Mouse (Mus musculus) bone marrow macrophage, adult 2 months (primary cell): Measurements from ENCODE around the gene Nxnl1. TPM values are rescaled to one million over a fixed set of nuclear protein-coding genes. Genes with fewer than 3 reads are reported as not detected.
A peak's percentile ranks its signal among the peaks of the same experiment; 100 is the strongest.

Source experiments
- H3K27ac ChIP-seq: 2 replicates; pipeline ENCODE4 v1.5.1; 2012; ENCODE audit warnings: low read depth, low read length; ENCODE audit not compliant: insufficient read depth
- H3K4me1 ChIP-seq: 2 replicates; pipeline ENCODE4 v1.6.1; 2012; ENCODE audit warnings: low read length; ENCODE audit not compliant: control insufficient read depth, insufficient read depth
- H3K4me3 ChIP-seq: 2 replicates; pipeline ENCODE4 v1.5.1; 2012; ENCODE audit warnings: mild to moderate bottlenecking, low read length, moderate library complexity; ENCODE audit not compliant: insufficient read depth
- CTCF ChIP-seq: IDR thresholded peaks from 2 replicates; pipeline ENCODE4 v1.5.1; 2012; ENCODE audit warnings: low read depth, mild to moderate bottlenecking, low read length, moderate library complexity
- POLR2A ChIP-seq: IDR thresholded peaks from 2 replicates; pipeline ENCODE4 v1.6.1; 2012; ENCODE audit warnings: mild to moderate bottlenecking, low read depth, low read length, borderline replicate concordance
- polyA plus RNA-seq: library from polyadenylated mRNA; stranded (reverse); fragments of >200 nt; gene quantifications from 2 replicates; pipeline ENCODE4 v1.2.4, GENCODE M21; 2012; ENCODE audit not compliant: missing spikeins, insufficient read depth, insufficient read length

The Nxnl1 gene
- polyA plus RNA-seq, 1 experiment, result not detected

- no peak overlapping the region for H3K4me3 ChIP-seq
- H3K27ac ChIP-seq, result no peak overlapping the region
- peaks cover 17% of the 10 kb centered on the region for H3K4me1 ChIP-seq
- TF ChIP-seq POLR2A (no peak), CTCF (no peak)
Measured at GRCm38 (mm10) chr8:71588762-71589161, 22.4 kb upstream of the Nxnl1 start.

- TF ChIP-seq POLR2A (no peak), CTCF (peak; percentile 61)
- Histone ChIP-seq H3K4me1 (peaks cover 15% of the 10 kb centered on the region), H3K4me3 (no peak overlapping the region)
Measured at GRCm38 (mm10) chr8:71586891-71587290, 20.5 kb upstream of the Nxnl1 start.

DNA sequence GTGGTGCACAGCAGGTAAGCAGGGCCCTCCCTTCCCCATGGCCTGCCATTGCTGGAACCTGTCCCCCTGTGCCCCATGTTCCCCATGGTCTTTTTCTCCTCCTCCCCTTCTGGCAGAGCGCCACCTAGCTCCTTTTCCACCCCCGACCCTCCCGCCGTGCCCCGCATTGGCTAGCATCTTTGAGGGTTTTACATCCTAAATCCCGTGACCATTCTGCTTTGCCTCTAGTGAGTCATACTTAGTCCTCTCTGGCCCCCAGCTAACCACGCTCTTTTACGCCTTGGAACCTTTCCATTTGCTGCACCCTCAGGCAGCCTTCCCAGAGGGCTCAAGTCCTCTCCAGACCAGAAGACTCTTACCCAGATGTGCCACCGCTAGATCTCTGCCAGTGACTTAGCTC lies 13.8 kb upstream of the Nxnl1 start:
- Histone ChIP-seq H3K27ac (peak overlapping the region; percentile 97), H3K4me3 (peak overlapping the region; percentile 62), H3K4me1 (peaks cover 30% of the 10 kb centered on the region)
- TF ChIP-seq POLR2A, result no peak
- no peak for TF ChIP-seq CTCF

More at GRCm38 (mm10) chr8:71586891-71587290, 20.5 kb upstream of the Nxnl1 start:
- H3K27ac ChIP-seq, result no peak overlapping the region

DNA sequence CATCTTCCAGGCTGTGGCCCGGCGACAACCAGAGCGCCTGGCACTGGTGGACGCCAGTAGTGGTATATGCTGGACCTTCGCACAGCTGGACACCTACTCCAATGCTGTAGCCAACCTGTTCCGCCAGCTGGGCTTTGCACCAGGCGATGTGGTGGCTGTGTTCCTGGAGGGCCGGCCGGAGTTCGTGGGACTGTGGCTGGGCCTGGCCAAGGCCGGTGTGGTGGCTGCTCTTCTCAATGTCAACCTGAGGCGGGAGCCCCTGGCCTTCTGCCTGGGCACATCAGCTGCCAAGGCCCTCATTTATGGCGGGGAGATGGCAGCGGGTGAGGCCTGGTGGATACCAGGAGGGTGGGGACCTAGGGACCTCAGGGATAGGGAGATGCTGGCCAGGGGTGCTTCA lies 13.1 kb upstream of the Nxnl1 start:
- peak overlapping the region; percentile 62 for H3K4me3 ChIP-seq
- H3K27ac ChIP-seq, result peak overlapping the region; percentile 97
- peaks cover 30% of the 10 kb centered on the region for H3K4me1 ChIP-seq
- no peak for TF ChIP-seq POLR2A
- no peak for TF ChIP-seq CTCF

DNA sequence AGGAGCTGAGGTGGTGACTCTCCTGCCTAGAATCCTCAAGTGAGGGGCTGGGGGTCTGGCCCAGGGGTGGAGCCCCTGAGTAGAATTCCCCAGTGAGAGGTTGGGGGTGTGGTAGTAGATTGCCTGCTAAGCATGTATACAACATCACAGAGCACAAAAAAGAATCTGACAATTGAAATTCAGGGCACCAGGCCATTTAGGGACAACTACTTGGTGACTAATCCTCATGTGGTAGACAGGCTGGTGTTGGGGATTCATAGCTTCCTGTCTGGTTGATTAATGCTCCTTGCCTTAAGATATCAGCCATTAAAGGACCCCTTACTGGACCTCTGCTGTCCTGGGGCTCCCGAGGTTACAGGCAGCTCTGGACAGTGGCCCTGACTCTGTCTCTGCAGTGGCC lies 12.6 kb upstream of the Nxnl1 start:
- H3K4me3 ChIP-seq, result peak overlapping the region; percentile 62
- H3K27ac ChIP-seq, result peak overlapping the region; percentile 97
- H3K4me1 ChIP-seq, result peaks cover 30% of the 10 kb centered on the region
- TF ChIP-seq CTCF, result no peak
- 0 out of 2 replicates have a peak, but pooled peaks have one; percentile 44 for TF ChIP-seq POLR2A

GRCm38 (mm10) chr8:71577856-71578387 lies 11.5 kb upstream of the Nxnl1 start:
- Histone ChIP-seq H3K27ac (peak overlapping the region; percentile 97), H3K4me3 (peak overlapping the region; percentile 15), H3K4me1 (peaks cover 26% of the 10 kb centered on the region)
- TF ChIP-seq CTCF, result 0 out of 2 replicates have a peak, but pooled peaks have one; percentile 9
- no peak for TF ChIP-seq POLR2A

- H3K4me3 ChIP-seq, result no peak overlapping the region
- H3K27ac ChIP-seq, result no peak overlapping the region
Measured at GRCm38 (mm10) chr8:71575020-71575419, 8.6 kb upstream of the Nxnl1 start.

GRCm38 (mm10) chr8:71574426-71574825 lies 8.0 kb upstream of the Nxnl1 start:
- H3K4me1 ChIP-seq, result peaks cover 26% of the 10 kb centered on the region
- TF ChIP-seq POLR2A (no peak), CTCF (no peak)
- H3K4me3 ChIP-seq, result no peak overlapping the region
- H3K27ac ChIP-seq, result no peak overlapping the region

More at GRCm38 (mm10) chr8:71575020-71575419, 8.6 kb upstream of the Nxnl1 start:
- peaks cover 26% of the 10 kb centered on the region for H3K4me1 ChIP-seq
- TF ChIP-seq CTCF (no peak), POLR2A (no peak)

DNA sequence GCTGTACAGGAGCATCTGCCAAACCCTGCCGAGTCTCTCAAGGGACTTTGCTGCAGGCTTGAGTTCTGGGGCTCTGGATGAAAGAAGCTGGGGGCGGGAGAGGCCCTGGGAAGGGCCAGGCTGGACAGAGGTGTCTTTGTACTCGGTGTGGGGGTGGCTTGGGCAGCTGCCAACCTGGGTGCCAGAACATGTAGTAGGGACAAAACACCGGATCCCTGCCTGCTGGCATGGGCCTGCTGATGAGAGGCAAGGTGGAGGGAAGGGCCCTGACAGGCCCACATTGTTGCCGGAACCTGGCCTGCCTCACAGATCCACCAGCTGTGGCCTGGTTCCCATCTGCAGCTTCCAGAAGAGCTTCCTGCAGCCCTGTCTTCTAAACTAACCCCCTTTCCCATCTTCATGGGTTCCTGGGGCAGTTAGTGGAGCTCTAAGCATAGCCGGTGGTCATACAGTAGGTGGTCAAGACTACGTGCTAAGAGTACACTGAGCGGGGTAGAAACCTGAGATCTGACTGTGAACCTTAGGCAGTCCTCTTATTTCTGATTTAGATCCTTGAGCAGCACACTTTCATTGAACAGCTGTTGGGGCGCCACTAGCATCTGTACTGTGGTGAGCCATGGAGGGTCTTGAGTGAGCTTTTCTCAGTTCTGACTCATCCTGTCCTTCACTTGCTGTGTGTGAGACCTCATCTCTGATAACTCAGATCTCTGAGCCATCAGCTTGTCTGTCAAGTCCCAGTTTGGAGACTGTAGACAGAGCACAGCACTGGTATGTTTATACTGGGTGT lies 6.6 kb upstream of the Nxnl1 start:
- TF ChIP-seq CTCF, result no peak
- no peak for TF ChIP-seq POLR2A

DNA sequence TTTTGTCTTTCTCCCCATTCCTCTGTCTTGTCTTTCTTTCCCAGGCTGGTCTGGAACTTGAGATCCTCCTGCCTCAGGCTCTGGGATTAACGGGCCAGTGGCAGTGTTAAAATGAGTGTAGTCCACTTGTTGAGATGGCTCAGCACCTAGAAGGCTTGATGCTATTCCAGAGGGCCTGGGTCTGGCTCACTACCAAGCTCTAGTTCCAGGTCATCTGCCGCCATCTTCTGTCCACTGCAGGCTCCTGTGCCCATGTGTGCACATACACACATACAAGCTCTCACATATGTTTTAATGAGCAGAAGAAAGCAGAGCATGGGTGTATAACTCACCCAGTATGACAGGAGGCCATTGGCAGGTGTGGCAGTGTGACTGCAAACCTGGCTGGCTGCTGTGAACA lies 5.7 kb upstream of the Nxnl1 start:
- H3K27ac ChIP-seq, result no peak overlapping the region
- peaks cover 25% of the 10 kb centered on the region for H3K4me1 ChIP-seq
- no peak for TF ChIP-seq POLR2A
- no peak for TF ChIP-seq CTCF
- no peak overlapping the region for H3K4me3 ChIP-seq

More for the DNA sequence above, 6.6 kb upstream of the Nxnl1 start:
- Histone ChIP-seq H3K4me1 (peaks cover 25% of the 10 kb centered on the region), H3K27ac (no peak overlapping the region), H3K4me3 (no peak overlapping the region)
